Mouse (Mus musculus) ES-Bruce4 (cell line): ENCODE measurements around the gene Rev3l. TPM values are rescaled to one million over a fixed set of nuclear protein-coding genes. Genes with fewer than 3 reads are reported as not detected.

ENCODE experiments used
- H3K27ac ChIP-seq: 2 replicates; pipeline ENCODE4 v1.5.1; 2012; ENCODE audit warnings: low read length, inconsistent platforms; ENCODE audit not compliant: insufficient read depth
- H3K27me3 ChIP-seq: 2 replicates; pipeline ENCODE4 v1.6.1; 2012; ENCODE audit warnings: mild to moderate bottlenecking, low read length, inconsistent platforms; ENCODE audit not compliant: control insufficient read depth, poor library complexity, insufficient read depth, severe bottlenecking
- H3K36me3 ChIP-seq: 2 replicates; pipeline ENCODE4 v1.6.1; 2012; ENCODE audit warnings: inconsistent platforms, mild to moderate bottlenecking, low read length, moderate library complexity; ENCODE audit not compliant: control insufficient read depth, poor library complexity, insufficient read depth, severe bottlenecking
- H3K4me1 ChIP-seq: one replicate; pipeline ENCODE4 v1.8.1; 2011; ENCODE audit warnings: low read length; ENCODE audit not compliant: control insufficient read depth, insufficient read depth
- H3K4me3 ChIP-seq: 2 replicates; pipeline ENCODE4 v1.5.1; 2011; ENCODE audit warnings: low read depth, mild to moderate bottlenecking, low read length
- H3K9ac ChIP-seq: 2 replicates; pipeline ENCODE4 v1.6.1; 2012; ENCODE audit warnings: low read depth, mild to moderate bottlenecking, inconsistent platforms; ENCODE audit not compliant: poor library complexity, severe bottlenecking
- H3K9me3 ChIP-seq: replicated peaks from 2 replicates; pipeline ENCODE4 v1.6.1; 2012; ENCODE audit warnings: mild to moderate bottlenecking, low read length, inconsistent platforms; ENCODE audit not compliant: control insufficient read depth, poor library complexity, insufficient read depth, severe bottlenecking
- CTCF ChIP-seq: IDR thresholded peaks from one replicate; pipeline ENCODE4 v1.8.1; 2011; ENCODE audit warnings: low read depth, low read length
- EP300 ChIP-seq: IDR thresholded peaks from 2 replicates; pipeline ENCODE4 v1.6.1; 2011; ENCODE audit warnings: low read depth, low read length; ENCODE audit not compliant: insufficient read depth
- POLR2A ChIP-seq: IDR thresholded peaks from one replicate; pipeline ENCODE4 v1.8.1; 2011; ENCODE audit warnings: low read length; ENCODE audit not compliant: insufficient read depth
- polyA plus RNA-seq: library from polyadenylated mRNA; stranded (reverse); fragments of >200 nt; gene quantifications from 2 replicates; pipeline ENCODE4 v1.2.4, GENCODE M21; 2011; ENCODE audit warnings: low read depth; ENCODE audit not compliant: missing spikeins, insufficient read depth, insufficient read length

Gene Rev3l
- polyA plus RNA-seq, 1 experiment = 36.9 TPM

GRCm38 (mm10) chr10:39733101-39733399, 1.1 kb downstream of the Rev3l start:
- Histone ChIP-seq H3K27me3 (no peaks in the 10 kb centered on the region), H3K36me3 (no peaks in the 10 kb centered on the region), H3K4me3 (peak overlapping the region; percentile 77), H3K9me3 (peaks cover 5% of the 10 kb centered on the region; the same call in 1 of the 2 replicates), H3K4me1 (peaks cover 2% of the 10 kb centered on the region), H3K27ac (peak overlapping the region; percentile 71), H3K9ac (peak overlapping the region; percentile 97)
- TF ChIP-seq EP300 = no peak
- TF ChIP-seq POLR2A = no peak
- TF ChIP-seq CTCF = no peak

GRCm38 (mm10) chr10:39733421-39733930, 1.6 kb downstream of the Rev3l start:
- H3K4me3 ChIP-seq = no peak overlapping the region
- peaks cover 2% of the 10 kb centered on the region for H3K4me1 ChIP-seq
- peak overlapping the region; percentile 97 for H3K9ac ChIP-seq
- TF ChIP-seq POLR2A = no peak
- no peak for TF ChIP-seq EP300
- no peak for TF ChIP-seq CTCF
- no peaks in the 10 kb centered on the region for H3K36me3 ChIP-seq
- no peaks in the 10 kb centered on the region for H3K27me3 ChIP-seq
- no peak overlapping the region for H3K27ac ChIP-seq
- H3K9me3 ChIP-seq = peaks cover 5% of the 10 kb centered on the region; the same call in 1 of the 2 replicates

- Histone ChIP-seq H3K27me3 (no peaks in the 10 kb centered on the region), H3K9ac (no peak overlapping the region), H3K9me3 (no peaks in the 10 kb centered on the region), H3K36me3 (no peaks in the 10 kb centered on the region), H3K4me3 (no peak overlapping the region), H3K27ac (no peak overlapping the region), H3K4me1 (peaks cover 2% of the 10 kb centered on the region)
- TF ChIP-seq EP300 (peak; percentile 86), POLR2A (no peak)
These were observed 4.3 kb downstream of the Rev3l start for GRCm38 (mm10) chr10:39736187-39736586.

- no peak overlapping the region for H3K4me3 ChIP-seq
- H3K27me3 ChIP-seq = no peaks in the 10 kb centered on the region
- no peaks in the 10 kb centered on the region for H3K9me3 ChIP-seq
- no peaks in the 10 kb centered on the region for H3K4me1 ChIP-seq
- H3K27ac ChIP-seq = no peak overlapping the region
- no peaks in the 10 kb centered on the region for H3K36me3 ChIP-seq
- H3K9ac ChIP-seq = no peak overlapping the region
- TF ChIP-seq EP300 = no peak
- TF ChIP-seq CTCF = no peak
- no peak for TF ChIP-seq POLR2A
These were observed 10.1 kb downstream of the Rev3l start for GRCm38 (mm10) chr10:39742057-39742456.

- no peaks in the 10 kb centered on the region for H3K4me1 ChIP-seq
- no peaks in the 10 kb centered on the region for H3K27me3 ChIP-seq
- H3K27ac ChIP-seq = no peak overlapping the region
- no peak overlapping the region for H3K9ac ChIP-seq
- peaks cover 42% of the 10 kb centered on the region for H3K9me3 ChIP-seq
- 0 out of 2 replicates have a peak, but pooled peaks cover under 1% of the 10 kb centered on the region for H3K36me3 ChIP-seq
- TF ChIP-seq EP300 (no peak), POLR2A (no peak), CTCF (no peak)
- no peak overlapping the region for H3K4me3 ChIP-seq
These were observed 32.8 kb downstream of the Rev3l start for GRCm38 (mm10) chr10:39764752-39765151.

GRCm38 (mm10) chr10:39766702-39767101, 34.8 kb downstream of the Rev3l start:
- no peaks in the 10 kb centered on the region for H3K4me1 ChIP-seq
- no peaks in the 10 kb centered on the region for H3K27me3 ChIP-seq
- peaks cover 35% of the 10 kb centered on the region for H3K9me3 ChIP-seq
- H3K9ac ChIP-seq = no peak overlapping the region
- H3K36me3 ChIP-seq = no peaks in the 10 kb centered on the region
- TF ChIP-seq CTCF (no peak), POLR2A (no peak), EP300 (no peak)
- H3K27ac ChIP-seq = no peak overlapping the region
- H3K4me3 ChIP-seq = no peak overlapping the region
